Mouse (Mus musculus) kidney, adult 2 months (tissue): ENCODE measurements around the gene Hspd1.

Experiments used
- CTCF ChIP-seq: fragments of 200-500 bp; conservative IDR thresholded peaks from 2 replicates; pipeline ENCODE4 v1.5.1; 2011; ENCODE audit warnings: low read depth, mild to moderate bottlenecking, control low read depth, low read length, moderate library complexity, mixed read lengths; ENCODE audit not compliant: insufficient read depth, insufficient read length
- POLR2A ChIP-seq: fragments of 200-500 bp; IDR thresholded peaks from one replicate; pipeline ENCODE4 v1.6.1; 2011; ENCODE audit warnings: low read depth, low read length, control low read depth

GRCm38 (mm10) chr1:55074757-55075156 lies 13.3 kb downstream of the Hspd1 start:
- TF ChIP-seq POLR2A = no peak
- TF ChIP-seq CTCF = no peak
